Mouse (Mus musculus) spleen, adult 2 months (tissue): ENCODE data around the gene Dnaaf2. TPM values are rescaled to one million over a fixed set of nuclear protein-coding genes. Genes with fewer than 3 reads are reported as not detected.
A peak's percentile ranks its signal among the peaks of the same experiment; 100 is the strongest.

Source experiments
- DNase-seq, 2 experiments: peaks; one replicate each; pipeline versions ENCODE4 v3.0.0 to v3.0.0-alpha.2; 2012 to 2021; ENCODE audit warnings: low spot score in 2 of 2, low read depth in 1 of 2
- H3K27ac ChIP-seq: fragments of 200-500 bp; 2 replicates; pipeline ENCODE4 v1.5.1; 2012; ENCODE audit warnings: low read length, inconsistent platforms; ENCODE audit not compliant: insufficient read depth
- H3K27me3 ChIP-seq: fragments of 200-500 bp; 2 replicates; pipeline ENCODE4 v1.6.1; 2012; ENCODE audit warnings: mild to moderate bottlenecking, moderate library complexity, low read length, inconsistent platforms; ENCODE audit not compliant: control insufficient read depth, insufficient read depth
- H3K36me3 ChIP-seq: fragments of 200-500 bp; 2 replicates; pipeline ENCODE4 v1.6.1; 2012; ENCODE audit warnings: mild to moderate bottlenecking, low read length, inconsistent platforms; ENCODE audit not compliant: control insufficient read depth, insufficient read depth
- H3K4me1 ChIP-seq: fragments of 200-500 bp; 2 replicates; pipeline ENCODE4 v1.6.1; 2011; ENCODE audit warnings: inconsistent platforms; ENCODE audit not compliant: control insufficient read depth, insufficient read depth, insufficient read length
- H3K4me3 ChIP-seq: fragments of 200-500 bp; 2 replicates; pipeline ENCODE4 v1.5.1; 2011; ENCODE audit warnings: mild to moderate bottlenecking, inconsistent platforms; ENCODE audit not compliant: insufficient read depth, insufficient read length; ENCODE audit errors: extremely low read depth
- CTCF ChIP-seq: fragments of 200-500 bp; IDR thresholded peaks from 2 replicates; pipeline ENCODE4 v1.5.1; 2011; ENCODE audit warnings: mild to moderate bottlenecking, inconsistent platforms; ENCODE audit not compliant: insufficient read depth, insufficient read length, insufficient replicate concordance; ENCODE audit errors: extremely low read depth
- POLR2A ChIP-seq: fragments of 200-500 bp; IDR thresholded peaks from 2 replicates; pipeline ENCODE4 v1.6.1; 2011; ENCODE audit warnings: low read depth, low read length, inconsistent platforms
- WGBS: fragments of 180-500 bp; shearing (Covaris S2); methylation state at CpG from one replicate; pipeline ENCODE4 v1.1.7; 2018; 5-methylcytosine and 5-hydroxymethylcytosine counted together
- polyA plus RNA-seq: library from polyadenylated mRNA; depleted of rRNA; stranded (reverse); fragments of >200 nt; gene quantifications from 2 replicates; pipeline ENCODE4 v1.2.3, GENCODE M21; 2012; rRNA removed

The Dnaaf2 gene
- polyA plus RNA-seq = 1.4 and 1.5 TPM in 2 replicates

GRCm38 (mm10) chr12:69198164-69198535, at the start of gene Dnaaf2:
Dnaaf2 (minus strand) TSS chr12:69198429.
- TF ChIP-seq POLR2A (no peak), CTCF (no peak)
- peaks cover 2% of the 10 kb centered on the region; the same call in 1 of the 2 replicates for H3K4me1 ChIP-seq
- whole genome bisulfite sequencing = 2% methylated on average over 18 of the region's 18 CpGs
- peak within 1 kb of the TSS; percentile 86 for H3K4me3 ChIP-seq
- H3K36me3 ChIP-seq = peaks cover 7% of the 10 kb centered on the region
- H3K27ac ChIP-seq = peak within 1 kb of the TSS; percentile 86
- H3K27me3 ChIP-seq = no peaks in the 10 kb centered on the region
- peak in 1 of 2 experiments; percentile 42 for DNase-seq

- H3K4me1 ChIP-seq = no peaks in the 10 kb centered on the region; the same call in 1 of the 2 replicates
- peak; percentile 23 to 54 for DNase-seq
- H3K27me3 ChIP-seq = no peaks in the 10 kb centered on the region
- peak overlapping the region; percentile 87 for H3K4me3 ChIP-seq
- no peaks in the 10 kb centered on the region for H3K36me3 ChIP-seq
- peak overlapping the region; percentile 73 for H3K27ac ChIP-seq
- under 1% methylated on average over 63 of the region's 64 CpGs for WGBS
- peak; percentile 75 for TF ChIP-seq POLR2A
- no peak for TF ChIP-seq CTCF
Measured at GRCm38 (mm10) chr12:69241771-69242431, 43.7 kb upstream of the Dnaaf2 start.

GRCm38 (mm10) chr12:69241405-69241770, 43.2 kb upstream of the Dnaaf2 start:
- no peak for DNase-seq
- TF ChIP-seq POLR2A (no peak), CTCF (no peak)
- Histone ChIP-seq H3K4me3 (peak overlapping the region; percentile 87), H3K4me1 (no peaks in the 10 kb centered on the region; the same call in 1 of the 2 replicates), H3K36me3 (no peaks in the 10 kb centered on the region), H3K27me3 (no peaks in the 10 kb centered on the region), H3K27ac (peak overlapping the region; percentile 73)
- WGBS = 8% methylated on average over 3 of the region's 3 CpGs

GRCm38 (mm10) chr12:69240876-69241275, 42.6 kb upstream of the Dnaaf2 start, which contains the start of gene Klhdc1:
Klhdc1 (plus strand) TSS chr12:69241176.
- no peaks in the 10 kb centered on the region for H3K36me3 ChIP-seq
- 49% methylated on average over 6 of the region's 6 CpGs for WGBS
- H3K27me3 ChIP-seq = no peaks in the 10 kb centered on the region
- DNase-seq = no peak
- TF ChIP-seq CTCF (no peak), POLR2A (no peak)
- no peaks in the 10 kb centered on the region; the same call in 1 of the 2 replicates for H3K4me1 ChIP-seq
- peak within 1 kb of the TSS; percentile 73 for H3K27ac ChIP-seq
- H3K4me3 ChIP-seq = peak within 1 kb of the TSS; percentile 87

GRCm38 (mm10) chr12:69238284-69238683, 40.1 kb upstream of the Dnaaf2 start:
- no peaks in the 10 kb centered on the region for H3K36me3 ChIP-seq
- 54% methylated on average over 3 of the region's 3 CpGs for WGBS
- H3K4me1 ChIP-seq = no peaks in the 10 kb centered on the region; the same call in 1 of the 2 replicates
- no peak for DNase-seq
- H3K27ac ChIP-seq = no peak overlapping the region
- no peak overlapping the region for H3K4me3 ChIP-seq
- TF ChIP-seq POLR2A = no peak
- H3K27me3 ChIP-seq = no peaks in the 10 kb centered on the region

- no peak overlapping the region for H3K27ac ChIP-seq
- H3K27me3 ChIP-seq = no peaks in the 10 kb centered on the region
- H3K4me1 ChIP-seq = no peaks in the 10 kb centered on the region
- TF ChIP-seq CTCF (no peak), POLR2A (no peak)
- no peak overlapping the region for H3K4me3 ChIP-seq
- no peaks in the 10 kb centered on the region for H3K36me3 ChIP-seq
- WGBS = 89% methylated on average over 6 of the region's 6 CpGs
- DNase-seq = no peak
Measured at GRCm38 (mm10) chr12:69235782-69236181, 37.6 kb upstream of the Dnaaf2 start.

GRCm38 (mm10) chr12:69229251-69229650, 31.0 kb upstream of the Dnaaf2 start:
- TF ChIP-seq POLR2A = no peak
- TF ChIP-seq CTCF = peak; percentile 40; the same call in 1 of the 2 replicates
- H3K4me3 ChIP-seq = no peak overlapping the region
- no peak overlapping the region for H3K27ac ChIP-seq
- no peaks in the 10 kb centered on the region; the same call in 1 of the 2 replicates for H3K4me1 ChIP-seq
- H3K36me3 ChIP-seq = no peaks in the 10 kb centered on the region
- DNase-seq = peak; percentile 25 to 46
- no peaks in the 10 kb centered on the region for H3K27me3 ChIP-seq
- 71% methylated on average over 2 of the region's 2 CpGs for WGBS
